Mouse (Mus musculus) lung, embryonic 14.5 days (tissue): ENCODE data around the gene Polr3e. TPM values are rescaled to one million over a fixed set of nuclear protein-coding genes. Genes with fewer than 3 reads are reported as not detected.
"Not testable (repeated sequence)": the region's sequence is repeated elsewhere in the genome, so short reads cannot be mapped to it uniquely, and the experiment has no call there.

ENCODE experiments used
- ATAC-seq: fragments of 200-750 bp; cut with Nextera tagmentation; 2 replicates; pipeline ENCODE4 v1.8.0; 2017; ENCODE audit warnings: mild to moderate bottlenecking, moderate TSS enrichment, moderate library complexity; ENCODE audit not compliant: insufficient read depth
- DNase-seq: peaks from one replicate; pipeline ENCODE4 v3.0.0-alpha.2; 2015
- H3K27ac ChIP-seq: fragments of 300-500 bp; sonication (generic); 2 replicates; pipeline ENCODE4 v1.5.1; 2014; ENCODE audit warnings: low read depth, mild to moderate bottlenecking, moderate library complexity
- H3K27me3 ChIP-seq: fragments of 300-500 bp; sonication (generic); 2 replicates; pipeline ENCODE4 v1.6.1; 2014; ENCODE audit warnings: low read length, control low read depth; ENCODE audit not compliant: insufficient read depth
- H3K36me3 ChIP-seq: fragments of 300-500 bp; sonication (generic); 2 replicates; pipeline ENCODE4 v1.6.1; 2014; ENCODE audit warnings: control low read depth; ENCODE audit not compliant: insufficient read depth
- H3K4me1 ChIP-seq: fragments of 300-500 bp; sonication (generic); 2 replicates; pipeline ENCODE4 v1.6.1; 2014; ENCODE audit warnings: antibody characterized with exemption, control low read depth; ENCODE audit not compliant: insufficient read depth
- H3K4me2 ChIP-seq: fragments of 300-500 bp; sonication (generic); 2 replicates; pipeline ENCODE4 v1.6.1; 2014; ENCODE audit warnings: mild to moderate bottlenecking
- H3K4me3 ChIP-seq: fragments of 300-500 bp; sonication (generic); 2 replicates; pipeline ENCODE4 v1.5.1; 2014; ENCODE audit warnings: low read depth, low read length
- H3K9ac ChIP-seq: fragments of 300-500 bp; sonication (generic); 2 replicates; pipeline ENCODE4 v1.6.1; 2014
- H3K9me3 ChIP-seq: fragments of 300-500 bp; sonication (generic); 2 replicates; pipeline ENCODE4 v1.6.1; 2016; ENCODE audit warnings: low read depth, low read length, control low read depth
- CTCF ChIP-seq: IDR thresholded peaks from 2 replicates; pipeline ENCODE4 v1.5.1; 2016; ENCODE audit warnings: antibody characterized with exemption, low read depth
- WGBS: fragments of 180-500 bp; shearing (Covaris S2); extraction: QIAGEN DNeasy Blood & Tissue Kit; methylation state at CpG from one replicate; pipeline ENCODE4 v1.1.7; 2014; 5-methylcytosine and 5-hydroxymethylcytosine counted together
- polyA plus RNA-seq: library from polyadenylated mRNA; unstranded; fragments of >200 nt; fragmentation: Nextera tagmentation; extraction: Ambion mirVana; gene quantifications from 2 replicates; pipeline ENCODE4 v1.2.1, GENCODE M21; 2014

Gene Polr3e
- polyA plus RNA-seq, 1 experiment from 2014 or later = 24.3 TPM

GRCm38 (mm10) chr7:120943936-120944509 lies 26.5 kb downstream of the Polr3e start:
- no peak overlapping the region for H3K4me2 ChIP-seq
- no peak overlapping the region for H3K27ac ChIP-seq
- WGBS = 69% methylated on average over 8 of the region's 8 CpGs
- H3K4me3 ChIP-seq = no peak overlapping the region
- H3K4me1 ChIP-seq = no peaks in the 10 kb centered on the region
- DNase-seq (no peak), ATAC-seq (no peak)
- no peaks in the 10 kb centered on the region for H3K27me3 ChIP-seq
- TF ChIP-seq CTCF = no peak
- peaks cover 84% of the 10 kb centered on the region for H3K36me3 ChIP-seq
- H3K9me3 ChIP-seq = no peaks in the 10 kb centered on the region
- no peak overlapping the region for H3K9ac ChIP-seq

GRCm38 (mm10) chr7:120953591-120953990 lies 36.0 kb downstream of the Polr3e start:
- ATAC-seq = not testable (repeated sequence)

GRCm38 (mm10) chr7:120960116-120960515 lies 42.6 kb downstream of the Polr3e start:
- DNase-seq = no peak
- no peaks in the 10 kb centered on the region for H3K9me3 ChIP-seq
- H3K36me3 ChIP-seq = peaks cover 55% of the 10 kb centered on the region
- H3K4me3 ChIP-seq = no peak overlapping the region
- H3K4me2 ChIP-seq = no peak overlapping the region
- no peak overlapping the region for H3K27ac ChIP-seq
- no peak overlapping the region for H3K9ac ChIP-seq
- H3K4me1 ChIP-seq = no peaks in the 10 kb centered on the region
- TF ChIP-seq CTCF = no peak
- WGBS = 79% methylated on average over 2 of the region's 2 CpGs
- ATAC-seq = no peak
- no peaks in the 10 kb centered on the region for H3K27me3 ChIP-seq

More at GRCm38 (mm10) chr7:120953591-120953990, 36.0 kb downstream of the Polr3e start:
- H3K27me3 ChIP-seq, H3K27ac ChIP-seq, H3K4me2 ChIP-seq, H3K9ac ChIP-seq, DNase-seq, H3K4me1 ChIP-seq, H3K4me3 ChIP-seq, H3K9me3 ChIP-seq: not testable (repeated sequence)
- 82% methylated on average over 7 of the region's 7 CpGs for WGBS
- H3K36me3 ChIP-seq = peaks cover 38% of the 10 kb centered on the region

GRCm38 (mm10) chr7:120960601-120961000 lies 43.1 kb downstream of the Polr3e start:
- Histone ChIP-seq H3K36me3 (peaks cover 51% of the 10 kb centered on the region), H3K4me3 (no peak overlapping the region), H3K4me2 (no peak overlapping the region), H3K9ac (no peak overlapping the region), H3K27ac (no peak overlapping the region), H3K4me1 (no peaks in the 10 kb centered on the region), H3K27me3 (no peaks in the 10 kb centered on the region), H3K9me3 (no peaks in the 10 kb centered on the region)
- TF ChIP-seq CTCF = peak; percentile 8; the same call in 1 of the 2 replicates
- WGBS = 79% methylated on average over 6 of the region's 6 CpGs
- ATAC-seq = no peak
- no peak for DNase-seq

- H3K27me3 ChIP-seq = no peaks in the 10 kb centered on the region
- WGBS = 54% methylated on average over 3 of the region's 3 CpGs
- no peak for ATAC-seq
- no peak overlapping the region for H3K4me3 ChIP-seq
- no peaks in the 10 kb centered on the region for H3K9me3 ChIP-seq
- no peak overlapping the region for H3K9ac ChIP-seq
- no peak overlapping the region for H3K4me2 ChIP-seq
- no peak for TF ChIP-seq CTCF
- no peak overlapping the region for H3K27ac ChIP-seq
- no peak for DNase-seq
- H3K36me3 ChIP-seq = peaks cover 43% of the 10 kb centered on the region
- no peaks in the 10 kb centered on the region for H3K4me1 ChIP-seq
Measured at GRCm38 (mm10) chr7:120961893-120962292, 44.3 kb downstream of the Polr3e start.

GRCm38 (mm10) chr7:120963126-120963525 lies 45.6 kb downstream of the Polr3e start:
- H3K9ac ChIP-seq = no peak overlapping the region
- H3K9me3 ChIP-seq = no peaks in the 10 kb centered on the region
- H3K4me1 ChIP-seq = no peaks in the 10 kb centered on the region
- H3K27me3 ChIP-seq = no peaks in the 10 kb centered on the region
- H3K4me3 ChIP-seq = no peak overlapping the region
- 74% methylated on average over 5 of the region's 5 CpGs for WGBS
- ATAC-seq = no peak
- DNase-seq = no peak
- peaks cover 41% of the 10 kb centered on the region for H3K36me3 ChIP-seq
- H3K27ac ChIP-seq = no peak overlapping the region
- no peak for TF ChIP-seq CTCF
- no peak overlapping the region for H3K4me2 ChIP-seq

GRCm38 (mm10) chr7:120969221-120969620 lies 51.7 kb downstream of the Polr3e start:
- no peak for TF ChIP-seq CTCF
- no peaks in the 10 kb centered on the region for H3K9me3 ChIP-seq
- no peaks in the 10 kb centered on the region for H3K27me3 ChIP-seq
- peaks cover 24% of the 10 kb centered on the region; the same call in 1 of the 2 replicates for H3K36me3 ChIP-seq
- H3K9ac ChIP-seq = no peak overlapping the region
- WGBS = 57% methylated on average over 7 of the region's 7 CpGs
- ATAC-seq (peak; percentile 37; the same call in 1 of the 2 replicates), DNase-seq (no peak)
- no peak overlapping the region for H3K27ac ChIP-seq
- H3K4me1 ChIP-seq = peaks cover 7% of the 10 kb centered on the region
- H3K4me2 ChIP-seq = no peak overlapping the region
- no peak overlapping the region for H3K4me3 ChIP-seq

- no peak for TF ChIP-seq CTCF
- Histone ChIP-seq H3K27me3 (no peaks in the 10 kb centered on the region), H3K27ac (no peak overlapping the region), H3K9me3 (no peaks in the 10 kb centered on the region), H3K9ac (no peak overlapping the region), H3K36me3 (peaks cover 24% of the 10 kb centered on the region; the same call in 1 of the 2 replicates), H3K4me2 (no peak overlapping the region), H3K4me3 (no peak overlapping the region), H3K4me1 (peaks cover 9% of the 10 kb centered on the region)
- DNase-seq = no peak
- 69% methylated on average over 5 of the region's 5 CpGs for WGBS
- ATAC-seq = no peak
Measured at GRCm38 (mm10) chr7:120970112-120970511, 52.6 kb downstream of the Polr3e start.

GRCm38 (mm10) chr7:120972471-120972870 lies 54.9 kb downstream of the Polr3e start:
- DNase-seq, H3K9me3 ChIP-seq, H3K4me3 ChIP-seq, H3K27me3 ChIP-seq, H3K9ac ChIP-seq, H3K27ac ChIP-seq, ATAC-seq, H3K4me2 ChIP-seq: not testable (repeated sequence)
- Histone ChIP-seq H3K4me1 (peaks cover 16% of the 10 kb centered on the region), H3K36me3 (peaks cover 14% of the 10 kb centered on the region; the same call in 1 of the 2 replicates)
- 78% methylated on average over 2 of the region's 2 CpGs for WGBS
